Mouse (Mus musculus): ENCODE results near the gene Asic2. TPM values are rescaled to one million over a fixed set of nuclear protein-coding genes. Genes with fewer than 3 reads are reported as not detected.

Asic2 gene
- total and polyA plus RNA-seq, 3 experiments, result not detected

DNA sequence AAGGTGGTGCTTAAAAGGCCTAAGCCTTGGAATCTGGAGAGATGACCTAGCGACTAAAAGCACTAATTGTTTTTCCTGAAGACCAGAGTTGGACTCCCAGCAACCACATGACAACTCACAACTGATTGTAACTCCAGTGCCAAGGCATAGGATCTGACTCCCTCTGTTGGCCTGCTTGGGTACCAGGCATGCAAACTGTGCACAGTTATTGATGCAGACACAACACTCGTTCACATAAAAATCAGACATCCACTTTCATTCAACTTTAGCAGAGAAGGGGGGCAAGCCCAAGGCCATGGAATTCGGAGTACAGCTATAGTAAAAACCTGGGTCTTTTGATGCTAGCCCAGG lies 122.6 kb downstream of the Asic2 start:
- TF ChIP-seq MEF2A (IDR thresholded peaks at IDR 0.05; ENCODE audit: extremely low read depth, insufficient replicate concordance, low read depth, low read length, poor library complexity, severe bottlenecking) (no peak), UBTF (IDR thresholded peaks at IDR 0.05; ENCODE audit: borderline replicate concordance, insufficient read depth, low read depth, low read length) (no peak), MYC (IDR thresholded peaks at IDR 0.05; ENCODE audit: low read depth, low read length) (no peak), MAFK (IDR thresholded peaks at IDR 0.05; ENCODE audit: borderline replicate concordance, low read depth, low read length) (no peak), NELFE (IDR thresholded peaks at IDR 0.05; ENCODE audit: low read depth, low read length) (no peak), BHLHE40 (IDR thresholded peaks at IDR 0.05; ENCODE audit: borderline replicate concordance, low read depth, low read length) (no peak), GABPA (IDR thresholded peaks at IDR 0.05; ENCODE audit: low read depth, low read length) (no peak), GATA1 (IDR thresholded peaks at IDR 0.05; ENCODE audit: low read depth, low read length) (no peak), RAD21 (IDR thresholded peaks at IDR 0.05; ENCODE audit: low read depth, low read length) (no peak), CHD2 (IDR thresholded peaks at IDR 0.05; ENCODE audit: low read length) (no peak)
- no peak for DNase-seq (ENCODE audit: low read depth, low spot score)
- no peaks in the 10 kb centered on the region for H3K79me2 ChIP-seq (ENCODE audit: control insufficient read depth, insufficient read depth, low read length, poor library complexity)
- H3K4me3 ChIP-seq (ENCODE audit: control insufficient read depth in 1 of 2, insufficient read depth in 1 of 2, low read depth in 2 of 2, low read length in 2 of 2), result no peak overlapping the region
- H3K27me3 ChIP-seq (ENCODE audit: control insufficient read depth in 1 of 2, insufficient read depth in 2 of 2, low read length in 2 of 2), result no peaks in the 10 kb centered on the region
- H3K9ac ChIP-seq (ENCODE audit: control insufficient read depth, low read depth, low read length, poor library complexity, severe bottlenecking), result no peak overlapping the region
- no peaks in the 10 kb centered on the region; the same call in 1 of the 2 replicates for H3K9me3 ChIP-seq (replicated peaks; ENCODE audit: insufficient read depth, low read length)
- no peaks in the 10 kb centered on the region for H3K36me3 ChIP-seq (ENCODE audit: control insufficient read depth in 1 of 2, insufficient read depth in 2 of 2, low read length in 2 of 2)
- H3K27ac ChIP-seq (ENCODE audit: control insufficient read depth, low read depth, low read length), result no peak overlapping the region
- no peaks in the 10 kb centered on the region for H3K4me1 ChIP-seq (ENCODE audit: control insufficient read depth in 1 of 2, insufficient read depth in 2 of 2, low read length in 2 of 2)

DNA sequence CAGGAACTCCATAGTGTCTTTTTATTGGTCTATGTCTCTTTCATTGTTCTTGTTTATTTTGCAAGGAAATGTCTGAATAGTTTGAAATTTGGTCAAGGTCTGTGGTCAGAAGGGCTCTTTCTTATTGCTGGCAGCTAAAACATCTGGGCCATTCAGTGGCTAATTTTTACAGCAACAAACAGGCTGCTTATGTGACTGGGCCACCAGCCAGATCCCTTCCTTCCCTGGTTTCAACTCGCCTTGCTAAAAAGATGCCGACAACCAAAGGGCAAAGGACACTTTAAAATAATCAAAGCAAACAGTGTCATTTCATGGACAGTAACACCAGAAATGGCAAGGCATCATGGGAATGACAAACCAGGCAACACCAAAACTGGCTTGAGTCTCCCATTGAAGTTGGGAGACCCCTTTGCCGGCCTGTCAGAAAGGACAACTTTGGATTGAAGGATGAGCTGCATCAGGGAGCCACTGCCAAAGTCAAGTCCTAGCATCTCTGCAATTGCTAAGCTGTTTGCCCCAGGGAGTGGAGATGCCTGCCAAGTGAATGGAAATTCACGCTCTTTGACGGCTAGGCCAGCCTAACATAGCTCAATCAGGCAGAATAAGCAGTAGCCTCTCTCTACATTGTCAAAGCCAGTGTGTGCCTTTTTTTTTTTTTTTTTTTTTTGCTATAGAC lies 123.1 kb downstream of the Asic2 start:
- H3K36me3 ChIP-seq (ENCODE audit: control insufficient read depth in 1 of 2, insufficient read depth in 2 of 2, low read length in 2 of 2), result no peaks in the 10 kb centered on the region
- H3K27ac ChIP-seq (ENCODE audit: control insufficient read depth, low read depth, low read length), result no peak overlapping the region
- no peak overlapping the region for H3K4me3 ChIP-seq (ENCODE audit: control insufficient read depth in 1 of 2, insufficient read depth in 1 of 2, low read depth in 2 of 2, low read length in 2 of 2)
- TF ChIP-seq POLR2AphosphoS2 (IDR thresholded peaks at IDR 0.05; ENCODE audit: low read length), result no peak
- TF ChIP-seq RCOR1 (IDR thresholded peaks at IDR 0.05; ENCODE audit: low read depth, low read length), result no peak
- no peak for TF ChIP-seq MAZ (IDR thresholded peaks at IDR 0.05; ENCODE audit: low read depth, low read length)
- no peak for TF ChIP-seq KAT2A (conservative IDR thresholded peaks at IDR 0.05; ENCODE audit: low read depth, low read length)
- H3K9me3 ChIP-seq (replicated peaks; ENCODE audit: insufficient read depth, low read length), result no peaks in the 10 kb centered on the region; the same call in 1 of the 2 replicates
- no peak for DNase-seq (ENCODE audit: low read depth, low spot score)
- no peaks in the 10 kb centered on the region for H3K27me3 ChIP-seq (ENCODE audit: control insufficient read depth in 1 of 2, insufficient read depth in 2 of 2, low read length in 2 of 2)
- H3K79me2 ChIP-seq (ENCODE audit: control insufficient read depth, insufficient read depth, low read length, poor library complexity), result no peaks in the 10 kb centered on the region
- H3K9ac ChIP-seq (ENCODE audit: control insufficient read depth, low read depth, low read length, poor library complexity, severe bottlenecking), result no peak overlapping the region
- H3K4me1 ChIP-seq (ENCODE audit: control insufficient read depth in 1 of 2, insufficient read depth in 2 of 2, low read length in 2 of 2), result no peaks in the 10 kb centered on the region

DNA sequence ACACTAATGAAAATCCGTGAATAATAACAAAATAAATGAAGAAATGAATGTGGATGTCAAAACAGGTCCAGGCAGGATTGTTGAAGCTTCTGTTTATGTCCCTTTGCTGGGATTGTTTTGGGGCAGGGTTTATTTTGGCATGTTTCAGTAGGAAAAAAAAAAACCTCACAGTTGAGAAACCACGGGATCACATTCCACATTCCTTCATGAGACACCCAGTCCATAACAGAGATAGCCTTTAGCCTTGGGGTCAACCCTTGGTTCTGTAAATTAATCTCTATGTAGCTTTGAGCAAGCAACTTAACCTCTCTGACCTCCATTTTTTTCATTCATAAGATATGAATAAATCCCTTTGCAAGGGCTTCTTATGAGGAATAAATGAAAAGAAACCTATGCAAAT lies 127.3 kb downstream of the Asic2 start:
- Histone ChIP-seq H3K36me3 (ENCODE audit: control insufficient read depth in 1 of 2, insufficient read depth in 2 of 2, low read length in 2 of 2) (no peaks in the 10 kb centered on the region), H3K9me3 (replicated peaks; ENCODE audit: insufficient read depth, low read length) (no peaks in the 10 kb centered on the region; the same call in 1 of the 2 replicates), H3K4me1 (ENCODE audit: control insufficient read depth in 1 of 2, insufficient read depth in 2 of 2, low read length in 2 of 2) (no peaks in the 10 kb centered on the region), H3K9ac (ENCODE audit: control insufficient read depth, low read depth, low read length, poor library complexity, severe bottlenecking) (no peak overlapping the region), H3K27me3 (ENCODE audit: control insufficient read depth in 1 of 2, insufficient read depth in 2 of 2, low read length in 2 of 2) (no peaks in the 10 kb centered on the region), H3K27ac (ENCODE audit: control insufficient read depth, low read depth, low read length) (no peak overlapping the region), H3K4me3 (ENCODE audit: control insufficient read depth in 1 of 2, insufficient read depth in 1 of 2, low read depth in 2 of 2, low read length in 2 of 2) (no peak overlapping the region), H3K79me2 (ENCODE audit: control insufficient read depth, insufficient read depth, low read length, poor library complexity) (no peaks in the 10 kb centered on the region)
- TF ChIP-seq BHLHE40 (IDR thresholded peaks at IDR 0.05; ENCODE audit: borderline replicate concordance, low read depth, low read length) (no peak), MXI1 (IDR thresholded peaks at IDR 0.05; ENCODE audit: low read depth, low read length) (no peak), GATA1 (IDR thresholded peaks at IDR 0.05; ENCODE audit: low read depth, low read length) (no peak), CHD1 (IDR thresholded peaks at IDR 0.05; ENCODE audit: low read depth, low read length) (no peak)
- DNase-seq (ENCODE audit: low read depth, low spot score), result no peak
